Mouse (Mus musculus) forebrain, embryonic 11.5 days (tissue): ENCODE results near the gene Dnase1l3. TPM values are rescaled to one million over a fixed set of nuclear protein-coding genes. Genes with fewer than 3 reads are reported as not detected.

ENCODE experiments used
- polyA plus RNA-seq: library from polyadenylated mRNA; unstranded; fragments of >200 nt; fragmentation: Nextera tagmentation; extraction: Ambion mirVana; gene quantifications from 2 replicates; pipeline ENCODE4 v1.2.1, GENCODE M21; 2014

The Dnase1l3 gene
- polyA plus RNA-seq, 1 experiment from 2014 or later, result not detected

Other genes starting within 250 kb of the Dnase1l3 start
- gene Gm26661, start 203.0 kb downstream of the Dnase1l3 start, polyA plus RNA-seq, result not detected in 2 replicates
- gene Flnb, start 176.6 kb downstream of the Dnase1l3 start, polyA plus RNA-seq, result 23.2 and 27.2 TPM in 2 replicates
- gene Gm45521, start 37.3 kb downstream of the Dnase1l3 start, polyA plus RNA-seq, result not detected in 2 replicates
- 19.2 and 19.5 TPM in 2 replicates for gene Abhd6, start 8.3 kb upstream of the Dnase1l3 start, polyA plus RNA-seq
- gene Rpp14, start 85.8 kb upstream of the Dnase1l3 start, polyA plus RNA-seq, result 64.5 and 69.2 TPM in 2 replicates
- gene Pxk, start 103.6 kb upstream of the Dnase1l3 start, polyA plus RNA-seq, result 24.3 and 26.4 TPM in 2 replicates
- 202 and 213 TPM in 2 replicates for gene Pdhb, start 178.5 kb upstream of the Dnase1l3 start, polyA plus RNA-seq
- 13.7 and 14.3 TPM in 2 replicates for gene Kctd6, start 219.6 kb upstream of the Dnase1l3 start, polyA plus RNA-seq